Mouse (Mus musculus) midbrain, embryonic 13.5 days (tissue): ENCODE measurements at regions not wholly inside any gene's neighbourhood (a gene's known extent, or its start where the extent isn't known, plus 50 kb on each side); places are given as distances from the start of the nearest gene placed in this dataset.

Experiments
- ATAC-seq: fragments of 200-750 bp; cut with Nextera tagmentation; 2 replicates; pipeline ENCODE4 v1.8.0; 2017; ENCODE audit warnings: mild to moderate bottlenecking, moderate TSS enrichment, moderate library complexity
- H3K27ac ChIP-seq: fragments of 300-500 bp; sonication (generic); 2 replicates; pipeline ENCODE4 v1.5.1; 2015; ENCODE audit warnings: inconsistent platforms, mild to moderate bottlenecking, moderate library complexity
- H3K27me3 ChIP-seq: fragments of 300-500 bp; sonication (generic); 2 replicates; pipeline ENCODE4 v1.6.1; 2015; ENCODE audit warnings: mild to moderate bottlenecking, inconsistent platforms
- H3K36me3 ChIP-seq: fragments of 300-500 bp; sonication (generic); 2 replicates; pipeline ENCODE4 v1.6.1; 2015; ENCODE audit warnings: mild to moderate bottlenecking, inconsistent platforms
- H3K4me1 ChIP-seq: fragments of 300-500 bp; sonication (generic); replicated peaks from 2 replicates; pipeline ENCODE4 v1.6.1; 2015; ENCODE audit warnings: inconsistent platforms
- H3K4me2 ChIP-seq: fragments of 300-500 bp; sonication (generic); replicated peaks from 2 replicates; pipeline ENCODE4 v1.6.1; 2015; ENCODE audit warnings: moderate library complexity, mild to moderate bottlenecking, inconsistent platforms
- H3K4me3 ChIP-seq: fragments of 300-500 bp; sonication (generic); replicated peaks from 2 replicates; pipeline ENCODE4 v1.5.1; 2015; ENCODE audit warnings: mild to moderate bottlenecking, inconsistent platforms
- H3K9ac ChIP-seq: fragments of 300-500 bp; sonication (generic); replicated peaks from 2 replicates; pipeline ENCODE4 v1.6.1; 2015; ENCODE audit warnings: mild to moderate bottlenecking, inconsistent platforms
- H3K9me3 ChIP-seq: fragments of 300-500 bp; sonication (generic); 2 replicates; pipeline ENCODE4 v1.6.1; 2016; ENCODE audit warnings: mild to moderate bottlenecking, inconsistent platforms
- WGBS: fragments of 180-500 bp; shearing (Covaris S2); methylation state at CpG from one replicate; pipeline ENCODE4 v1.1.7; 2015; 5-methylcytosine and 5-hydroxymethylcytosine counted together

- H3K9ac ChIP-seq = no peak overlapping the region
- H3K4me1 ChIP-seq = no peaks in the 10 kb centered on the region
- H3K4me2 ChIP-seq = no peak overlapping the region
- no peaks in the 10 kb centered on the region for H3K36me3 ChIP-seq
- H3K27me3 ChIP-seq = no peaks in the 10 kb centered on the region
- no peak overlapping the region for H3K27ac ChIP-seq
- WGBS = 71% methylated on average over 6 of the region's 6 CpGs
- H3K9me3 ChIP-seq = no peaks in the 10 kb centered on the region
- H3K4me3 ChIP-seq = no peak overlapping the region
- no peak for ATAC-seq
These were observed 554.1 kb downstream of the Zfp704 start for GRCm38 (mm10) chr3:9055780-9056179.
